Mouse (Mus musculus) liver, embryonic 14.5 days (tissue): ENCODE results near the gene Ltb4r1.

Experiments
- CTCF ChIP-seq: IDR thresholded peaks from 2 replicates; pipeline ENCODE4 v1.5.1; 2016; ENCODE audit warnings: antibody characterized with exemption, low read depth, control low read depth
- EP300 ChIP-seq: IDR thresholded peaks from 2 replicates; pipeline ENCODE4 v1.6.1; 2016; ENCODE audit warnings: antibody characterized with exemption, low read depth

- TF ChIP-seq CTCF (no peak), EP300 (no peak)
Observed at GRCm38 (mm10) chr14:55747051-55747847, 18.5 kb upstream of the Ltb4r1 start.
